Mouse (Mus musculus): ENCODE measurements at regions not wholly inside any gene's neighbourhood (a gene's known extent, or its start where the extent isn't known, plus 50 kb on each side); places are given as distances from the start of the nearest gene placed in this dataset.

GRCm38 (mm10) chr2:169346107-169346506, 241.4 kb downstream of the Gm11011 start:
- Histone ChIP-seq H3K9ac (ENCODE audit: insufficient read depth, low read depth) (no peak overlapping the region), H3K4me3 (replicated peaks in 1 of 3; ENCODE audit: low read depth in 2 of 3, low read length in 2 of 3, poor library complexity in 1 of 3) (no peak overlapping the region), H3K36me3 (replicated peaks in 1 of 2; ENCODE audit: control insufficient read depth in 1 of 2, insufficient read depth in 1 of 2, low read length in 1 of 2) (no peaks in the 10 kb centered on the region), H3K27me3 (replicated peaks) (no peaks in the 10 kb centered on the region), H3K4me1 (ENCODE audit: control insufficient read depth in 1 of 2, insufficient read depth in 2 of 2) (no peaks in the 10 kb centered on the region), H3K9me3 (replicated peaks; ENCODE audit: low read length) (peaks cover 71% of the 10 kb centered on the region), H3K4me2 (ENCODE audit: insufficient read depth, low read depth, poor library complexity, severe bottlenecking) (no peak overlapping the region), H3K27ac (ENCODE audit: insufficient read depth, low read depth) (no peak overlapping the region), H3K79me2 (replicated peaks; ENCODE audit: control insufficient read depth, extremely low read depth, insufficient read depth, poor library complexity, severe bottlenecking) (no peaks in the 10 kb centered on the region)
- no peak for DNase-seq (ENCODE audit: extremely low read depth)
- TF ChIP-seq ZC3H11A (IDR thresholded peaks at IDR 0.05; ENCODE audit: low read depth, low read length) (no peak), ZNF384 (IDR thresholded peaks at IDR 0.05; ENCODE audit: low read depth, low read length) (no peak), ELF1 (IDR thresholded peaks at IDR 0.05; ENCODE audit: low read depth, low read length) (no peak), POLR2A (IDR thresholded peaks at IDR 0.05; ENCODE audit: low read depth, low read length) (no peak), SMC3 (IDR thresholded peaks at IDR 0.05; ENCODE audit: low read depth, low read length) (no peak), IRF4 (IDR thresholded peaks at IDR 0.05; ENCODE audit: low read depth, low read length) (no peak), UBTF (IDR thresholded peaks at IDR 0.05; ENCODE audit: low read depth, low read length) (no peak), MYC (IDR thresholded peaks at IDR 0.05; ENCODE audit: low read depth, low read length) (no peak), EP300 (IDR thresholded peaks at IDR 0.05; ENCODE audit: low read length) (no peak), MAZ (IDR thresholded peaks at IDR 0.05; ENCODE audit: low read depth, low read length) (no peak), CHD2 (IDR thresholded peaks at IDR 0.05; ENCODE audit: low read length) (no peak)
- in situ Hi-C loops (cut with MboI; ENCODE audit: low pct_ligation_motif_present, low pct_unique_long_range_greater_than_20kb, low sequenced_read_pairs) = no loop called here
- dilution Hi-C loops (cut with MboI; ENCODE audit: extremely low pct_ligation_motif_present, extremely low pct_unique_long_range_greater_than_20kb, low sequenced_read_pairs) = no loop called here

- peaks cover 49% of the 10 kb centered on the region for H3K9me3 ChIP-seq (replicated peaks; ENCODE audit: low read length)
- no peak for TF ChIP-seq UBTF (IDR thresholded peaks at IDR 0.05; ENCODE audit: low read depth, low read length)
- no peak for TF ChIP-seq MAX (IDR thresholded peaks at IDR 0.05; ENCODE audit: low read length)
- no peak for TF ChIP-seq PAX5 (IDR thresholded peaks at IDR 0.05; ENCODE audit: low read length)
- no peak for TF ChIP-seq RCOR1 (conservative IDR thresholded peaks at IDR 0.05; ENCODE audit: low read depth, low read length)
- no peak for TF ChIP-seq MEF2A (IDR thresholded peaks at IDR 0.05; ENCODE audit: borderline replicate concordance, low read depth, low read length)
- no peak for TF ChIP-seq ZC3H11A (IDR thresholded peaks at IDR 0.05; ENCODE audit: low read depth, low read length)
- no peak for TF ChIP-seq ZMIZ1 (IDR thresholded peaks at IDR 0.05; ENCODE audit: low read depth, low read length)
- TF ChIP-seq ZKSCAN1 (IDR thresholded peaks at IDR 0.05; ENCODE audit: borderline replicate concordance, low read depth, low read length) = no peak
- no peak for TF ChIP-seq ELF1 (IDR thresholded peaks at IDR 0.05; ENCODE audit: low read depth, low read length)
- no peak for TF ChIP-seq SMC3 (IDR thresholded peaks at IDR 0.05; ENCODE audit: low read depth, low read length)
- TF ChIP-seq CTCF (conservative IDR thresholded peaks at IDR 0.05 in 1 of 2, IDR thresholded peaks at IDR 0.05 in 1 of 2; ENCODE audit: low read depth in 2 of 2, low read length in 2 of 2) = no peak
- TF ChIP-seq JUND (conservative IDR thresholded peaks at IDR 0.05; ENCODE audit: low read depth, low read length) = no peak
- no peak for TF ChIP-seq USF1 (IDR thresholded peaks at IDR 0.05; ENCODE audit: low read depth, low read length)
- no peak for TF ChIP-seq MAZ (IDR thresholded peaks at IDR 0.05; ENCODE audit: low read depth, low read length)
- no peak for TF ChIP-seq ETS1 (conservative IDR thresholded peaks at IDR 0.05; ENCODE audit: low read depth, low read length)
- TF ChIP-seq CHD1 (IDR thresholded peaks at IDR 0.05; ENCODE audit: low read depth, low read length) = no peak
- no peak for TF ChIP-seq JUN (IDR thresholded peaks at IDR 0.05; ENCODE audit: insufficient read depth, low read depth, low read length)
- no peak for TF ChIP-seq MYC (IDR thresholded peaks at IDR 0.05; ENCODE audit: low read depth, low read length)
- no peak for TF ChIP-seq IRF4 (IDR thresholded peaks at IDR 0.05; ENCODE audit: low read depth, low read length)
- no peak for TF ChIP-seq POLR2A (IDR thresholded peaks at IDR 0.05; ENCODE audit: low read depth, low read length)
Measured at GRCm38 (mm10) chr2:169319521-169319920, 268.0 kb downstream of the Gm11011 start.

More at GRCm38 (mm10) chr2:169319521-169319920, 268.0 kb downstream of the Gm11011 start:
- Histone ChIP-seq H3K27me3 (replicated peaks) (no peaks in the 10 kb centered on the region), H3K27ac (ENCODE audit: insufficient read depth, low read depth) (no peak overlapping the region), H3K4me2 (ENCODE audit: insufficient read depth, low read depth, poor library complexity, severe bottlenecking) (no peak overlapping the region), H3K36me3 (replicated peaks in 1 of 2; ENCODE audit: control insufficient read depth in 1 of 2, insufficient read depth in 1 of 2, low read length in 1 of 2) (no peaks in the 10 kb centered on the region), H3K79me2 (replicated peaks; ENCODE audit: control insufficient read depth, extremely low read depth, insufficient read depth, poor library complexity, severe bottlenecking) (no peaks in the 10 kb centered on the region), H3K4me3 (replicated peaks in 1 of 3; ENCODE audit: low read depth in 2 of 3, low read length in 2 of 3, poor library complexity in 1 of 3) (no peak overlapping the region), H3K9ac (ENCODE audit: insufficient read depth, low read depth) (no peak overlapping the region), H3K4me1 (ENCODE audit: control insufficient read depth in 1 of 2, insufficient read depth in 2 of 2) (no peaks in the 10 kb centered on the region)
- in situ Hi-C loops (cut with MboI; ENCODE audit: low pct_ligation_motif_present, low pct_unique_long_range_greater_than_20kb, low sequenced_read_pairs) = no loop called here
- dilution Hi-C loops (cut with MboI; ENCODE audit: extremely low pct_ligation_motif_present, extremely low pct_unique_long_range_greater_than_20kb, low sequenced_read_pairs) = no loop called here
- DNase-seq (ENCODE audit: extremely low read depth) = no peak

Measured in CH12.LX (cell line).